Mouse (Mus musculus) C2C12 (cell line): ENCODE data around the gene Mt4.

Source experiments
- CTCF ChIP-seq: IDR thresholded peaks from one replicate; pipeline ENCODE4 v1.5.1; 2011; ENCODE audit not compliant: control insufficient read depth, insufficient read depth, insufficient read length
- MAX ChIP-seq: IDR thresholded peaks from one replicate; pipeline ENCODE4 v1.6.1; 2011; ENCODE audit warnings: mild to moderate bottlenecking, control low read depth
- MYOG ChIP-seq: IDR thresholded peaks from one replicate; pipeline ENCODE4 v1.6.1; 2011; ENCODE audit not compliant: control insufficient read depth, insufficient read length; ENCODE audit errors: extremely low read depth

- no peak for TF ChIP-seq MYOG
- no peak for TF ChIP-seq CTCF
- TF ChIP-seq MAX = no peak
Observed at GRCm38 (mm10) chr8:94094281-94094680, 42.7 kb upstream of the Mt4 start.
